Mouse (Mus musculus): Measurements from ENCODE around the gene Sec63.

DNA sequence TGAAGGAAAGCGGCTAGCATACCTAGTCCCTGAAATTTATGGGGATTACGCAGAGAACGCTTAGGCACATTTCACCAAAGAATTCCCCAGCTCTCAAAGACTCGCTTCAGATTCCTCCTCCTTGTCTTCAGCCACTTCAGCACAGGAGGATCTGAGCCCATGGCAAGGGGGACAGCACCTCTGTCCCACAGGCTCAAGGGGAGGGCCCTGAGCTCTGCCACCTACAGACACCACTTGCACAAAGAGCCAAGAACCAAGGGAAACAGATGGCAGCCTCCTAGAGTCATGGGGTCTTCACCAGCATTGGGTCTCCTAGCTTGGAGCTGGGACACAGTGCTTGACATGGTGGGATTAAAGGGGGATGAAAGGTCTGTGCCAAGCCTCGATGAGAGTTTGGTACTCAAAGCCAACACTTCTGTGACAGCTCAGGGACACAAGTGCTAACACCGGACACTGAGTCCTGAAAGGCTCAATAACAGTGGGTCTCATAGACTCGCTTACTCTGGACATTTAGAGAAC is 111.8 kb downstream of the Sec63 start:
- TF ChIP-seq POLR2AphosphoS2 (IDR thresholded peaks at IDR 0.05; ENCODE audit: insufficient read length, low read depth) (no peak), POLR2A (IDR thresholded peaks at IDR 0.05; ENCODE audit: insufficient read length, low read depth) (no peak)

Data from myocyte (in vitro differentiated cells).